Mouse (Mus musculus): Measurements from ENCODE around the gene Tex101. TPM values are rescaled to one million over a fixed set of nuclear protein-coding genes. Genes with fewer than 3 reads are reported as not detected.
"Not testable (repeated sequence)": the region's sequence is repeated elsewhere in the genome, so short reads cannot be mapped to it uniquely, and the experiment has no call there.

Tex101 gene
- polyA plus RNA-seq, 1 experiment from 2014 or later, result not detected

- no peak overlapping the region for H3K4me3 ChIP-seq
- ATAC-seq (ENCODE audit: low FRiP score, low read depth), result no peak
- H3K9ac ChIP-seq, result no peak overlapping the region
- WGBS, result 79% methylated on average over 10 of the region's 10 CpGs
- H3K4me2 ChIP-seq (replicated peaks), result no peak overlapping the region
- no peaks in the 10 kb centered on the region for H3K9me3 ChIP-seq
- no peaks in the 10 kb centered on the region; the same call in 1 of the 2 replicates for H3K4me1 ChIP-seq
- no peaks in the 10 kb centered on the region for H3K36me3 ChIP-seq
- H3K27me3 ChIP-seq, result peaks cover 7% of the 10 kb centered on the region
- no peak overlapping the region for H3K27ac ChIP-seq
These were observed 46.2 kb downstream of the Tex101 start for GRCm38 (mm10) chr7:24630116-24630880.

GRCm38 (mm10) chr7:24629672-24630071, 46.8 kb downstream of the Tex101 start:
- Histone ChIP-seq H3K9me3 (no peaks in the 10 kb centered on the region), H3K4me3 (no peak overlapping the region), H3K27me3 (peaks cover 7% of the 10 kb centered on the region; the same call in 1 of the 2 replicates), H3K27ac (no peak overlapping the region), H3K36me3 (no peaks in the 10 kb centered on the region), H3K4me1 (no peaks in the 10 kb centered on the region; the same call in 1 of the 2 replicates), H3K9ac (no peak overlapping the region), H3K4me2 (replicated peaks) (peak overlapping the region; percentile 62; the same call in 1 of the 2 replicates)
- WGBS, result 72% methylated on average over 4 of the region's 4 CpGs
- no peak for ATAC-seq (ENCODE audit: low FRiP score, low read depth)

GRCm38 (mm10) chr7:24628685-24629610, 47.5 kb downstream of the Tex101 start:
- Histone ChIP-seq H3K4me2 (replicated peaks) (peak overlapping the region; percentile 62), H3K36me3 (no peaks in the 10 kb centered on the region), H3K4me3 (peak overlapping the region; percentile 33), H3K9me3 (no peaks in the 10 kb centered on the region), H3K4me1 (no peaks in the 10 kb centered on the region; the same call in 1 of the 2 replicates), H3K27me3 (peaks cover 3% of the 10 kb centered on the region; the same call in 1 of the 2 replicates), H3K27ac (no peak overlapping the region), H3K9ac (0 out of 2 replicates have a peak overlapping the region, but pooled peaks have one; percentile 40)
- ATAC-seq (ENCODE audit: low FRiP score, low read depth), result peak; percentile 82
- WGBS, result 8% methylated on average over 32 of the region's 33 CpGs

- H3K9ac ChIP-seq, result no peak overlapping the region
- H3K4me3 ChIP-seq, result no peak overlapping the region
- H3K4me2 ChIP-seq (replicated peaks), result no peak overlapping the region
- H3K9me3 ChIP-seq, result peaks cover 5% of the 10 kb centered on the region; the same call in 1 of the 2 replicates
- peaks cover 5% of the 10 kb centered on the region; the same call in 1 of the 2 replicates for H3K36me3 ChIP-seq
- H3K27me3 ChIP-seq, result peaks cover 6% of the 10 kb centered on the region; the same call in 1 of the 2 replicates
- H3K4me1 ChIP-seq, result no peaks in the 10 kb centered on the region
- ATAC-seq (ENCODE audit: low FRiP score, low read depth), result no peak
- 81% methylated on average over 6 of the region's 6 CpGs for WGBS
- no peak overlapping the region for H3K27ac ChIP-seq
These were observed 53.5 kb downstream of the Tex101 start for GRCm38 (mm10) chr7:24622967-24623366.

- H3K4me2 ChIP-seq (replicated peaks), result no peak overlapping the region
- no peak for ATAC-seq (ENCODE audit: low FRiP score, low read depth)
- H3K27ac ChIP-seq, result no peak overlapping the region
- 0 out of 2 replicates have a peak, but pooled peaks cover 3% of the 10 kb centered on the region for H3K27me3 ChIP-seq
- H3K4me3 ChIP-seq, result no peak overlapping the region
- peaks cover 5% of the 10 kb centered on the region; the same call in 1 of the 2 replicates for H3K9me3 ChIP-seq
- no peak overlapping the region for H3K9ac ChIP-seq
- peaks cover 5% of the 10 kb centered on the region; the same call in 1 of the 2 replicates for H3K36me3 ChIP-seq
- H3K4me1 ChIP-seq, result no peaks in the 10 kb centered on the region
- 82% methylated on average over 3 of the region's 3 CpGs for WGBS
These were observed 55.3 kb downstream of the Tex101 start for GRCm38 (mm10) chr7:24621193-24621592.

GRCm38 (mm10) chr7:24619671-24620397, 56.6 kb downstream of the Tex101 start:
- Histone ChIP-seq H3K27ac (no peak overlapping the region), H3K4me2 (replicated peaks) (no peak overlapping the region), H3K4me3 (no peak overlapping the region), H3K4me1 (no peaks in the 10 kb centered on the region), H3K9ac (no peak overlapping the region), H3K27me3 (peaks cover 7% of the 10 kb centered on the region), H3K36me3 (peaks cover 5% of the 10 kb centered on the region; the same call in 1 of the 2 replicates), H3K9me3 (peaks cover 5% of the 10 kb centered on the region; the same call in 1 of the 2 replicates)
- ATAC-seq (ENCODE audit: low FRiP score, low read depth), result no peak
- WGBS, result 55% methylated on average over 13 of the region's 13 CpGs

GRCm38 (mm10) chr7:24618374-24618773, 58.1 kb downstream of the Tex101 start:
- H3K36me3 ChIP-seq; H3K9me3 ChIP-seq; H3K9ac ChIP-seq; H3K27ac ChIP-seq; H3K4me3 ChIP-seq; H3K4me1 ChIP-seq; H3K4me2 ChIP-seq (replicated peaks); ATAC-seq (ENCODE audit: low FRiP score, low read depth): not testable (repeated sequence)
- 90% methylated on average over 8 of the region's 8 CpGs for WGBS
- peaks cover 18% of the 10 kb centered on the region for H3K27me3 ChIP-seq

Other genes with a start within 250 kb of the Tex101 start
- not detected in 2 replicates for gene Irgc1, start 224.4 kb downstream of the Tex101 start, polyA plus RNA-seq (2015; fragmentation: Nextera tagmentation; extraction: Ambion mirVana)
- gene Plaur, start 214.2 kb downstream of the Tex101 start, polyA plus RNA-seq (2015; fragmentation: Nextera tagmentation; extraction: Ambion mirVana), result 3.3 and 3.5 TPM in 2 replicates
- gene Cadm4, start 194.7 kb downstream of the Tex101 start, polyA plus RNA-seq (2015; fragmentation: Nextera tagmentation; extraction: Ambion mirVana), result 6.3 and 6.5 TPM in 2 replicates
- gene Zfp428, start 169.7 kb downstream of the Tex101 start, polyA plus RNA-seq (2015; fragmentation: Nextera tagmentation; extraction: Ambion mirVana), result 64.2 and 68.3 TPM in 2 replicates
- 0.42 and 0.66 TPM in 2 replicates for gene AC161166.1, start 164.2 kb downstream of the Tex101 start, polyA plus RNA-seq (2015; fragmentation: Nextera tagmentation; extraction: Ambion mirVana)
- gene Irgq, start 146.0 kb downstream of the Tex101 start, polyA plus RNA-seq (2015; fragmentation: Nextera tagmentation; extraction: Ambion mirVana), result 6.8 and 8.1 TPM in 2 replicates
- gene Pinlyp, start 130.6 kb downstream of the Tex101 start, polyA plus RNA-seq (2015; fragmentation: Nextera tagmentation; extraction: Ambion mirVana), result not detected in 2 replicates
- gene Xrcc1, start 130.4 kb downstream of the Tex101 start, polyA plus RNA-seq (2015; fragmentation: Nextera tagmentation; extraction: Ambion mirVana), result 125 and 131 TPM in 2 replicates
- gene Ethe1, start 89.1 kb downstream of the Tex101 start, polyA plus RNA-seq (2015; fragmentation: Nextera tagmentation; extraction: Ambion mirVana), result 28.2 TPM in 2 replicates
- gene Zfp575, start 89.0 kb downstream of the Tex101 start, polyA plus RNA-seq (2015; fragmentation: Nextera tagmentation; extraction: Ambion mirVana), result 5.9 and 6.2 TPM in 2 replicates
- 0.24 and 0.34 TPM in 2 replicates for gene Phldb3, start 65.9 kb downstream of the Tex101 start, polyA plus RNA-seq (2015; fragmentation: Nextera tagmentation; extraction: Ambion mirVana)
- 7.9 and 10.2 TPM in 2 replicates for gene Lypd3, start 40.1 kb downstream of the Tex101 start, polyA plus RNA-seq (2015; fragmentation: Nextera tagmentation; extraction: Ambion mirVana)
- not detected in 2 replicates for gene BC049730, start 32.6 kb upstream of the Tex101 start, polyA plus RNA-seq (2015; fragmentation: Nextera tagmentation; extraction: Ambion mirVana)
- not detected in 2 replicates for gene Gm4763, start 50.2 kb upstream of the Tex101 start, polyA plus RNA-seq (2015; fragmentation: Nextera tagmentation; extraction: Ambion mirVana)
- not detected in 2 replicates for gene Cd177, start 83.6 kb upstream of the Tex101 start, polyA plus RNA-seq (2015; fragmentation: Nextera tagmentation; extraction: Ambion mirVana)
- 0.39 TPM in 1 of 2 replicates, not detected in the other for gene Ceacam10, start 100.5 kb upstream of the Tex101 start, polyA plus RNA-seq (2015; fragmentation: Nextera tagmentation; extraction: Ambion mirVana)
- gene Gm9844, start 185.5 kb upstream of the Tex101 start, polyA plus RNA-seq (2015; fragmentation: Nextera tagmentation; extraction: Ambion mirVana), result 19.5 and 23.9 TPM in 2 replicates
- gene Lypd4, start 193.3 kb upstream of the Tex101 start, polyA plus RNA-seq (2015; fragmentation: Nextera tagmentation; extraction: Ambion mirVana), result not detected in 2 replicates
- gene Dmrtc2, start 193.4 kb upstream of the Tex101 start, polyA plus RNA-seq (2015; fragmentation: Nextera tagmentation; extraction: Ambion mirVana), result not detected in 2 replicates
- gene Rps19, start 207.7 kb upstream of the Tex101 start, polyA plus RNA-seq (2015; fragmentation: Nextera tagmentation; extraction: Ambion mirVana), result 2,528 and 2,568 TPM in 2 replicates
- 0.45 and 0.86 TPM in 2 replicates for gene Cd79a, start 220.7 kb upstream of the Tex101 start, polyA plus RNA-seq (2015; fragmentation: Nextera tagmentation; extraction: Ambion mirVana)
- 131 and 132 TPM in 2 replicates for gene Arhgef1, start 226.2 kb upstream of the Tex101 start, polyA plus RNA-seq (2015; fragmentation: Nextera tagmentation; extraction: Ambion mirVana)